Mouse (Mus musculus): ENCODE measurements around the gene Bphl. TPM values are rescaled to one million over a fixed set of nuclear protein-coding genes. Genes with fewer than 3 reads are reported as not detected.

Bphl gene
- polyA plus RNA-seq, 1 experiment: not detected

- Histone ChIP-seq H3K4me3 (ENCODE audit: insufficient read depth, low read depth, low read length) (no peak overlapping the region), H3K4me1 (ENCODE audit: control insufficient read depth, insufficient read depth, low read length) (peaks cover 7% of the 10 kb centered on the region), H3K27ac (ENCODE audit: insufficient read depth, low read depth, low read length) (no peak overlapping the region)
- 76% methylated on average over 4 of the region's 4 CpGs for WGBS
- TF ChIP-seq CTCF (IDR thresholded peaks at IDR 0.05; ENCODE audit: insufficient read depth, low read depth, low read length) (no peak), POLR2A (IDR thresholded peaks at IDR 0.05; ENCODE audit: insufficient read depth, low read depth, low read length) (no peak)
Observed at GRCm38 (mm10) chr13:34109035-34109676, 71.8 kb downstream of the Bphl start.

GRCm38 (mm10) chr13:34109677-34110058 lies 72.3 kb downstream of the Bphl start:
- Histone ChIP-seq H3K4me1 (ENCODE audit: control insufficient read depth, insufficient read depth, low read length) (peaks cover 7% of the 10 kb centered on the region), H3K27ac (ENCODE audit: insufficient read depth, low read depth, low read length) (no peak overlapping the region), H3K4me3 (ENCODE audit: insufficient read depth, low read depth, low read length) (no peak overlapping the region)
- WGBS: 72% methylated on average over 4 of the region's 4 CpGs
- TF ChIP-seq POLR2A (IDR thresholded peaks at IDR 0.05; ENCODE audit: insufficient read depth, low read depth, low read length) (no peak), CTCF (IDR thresholded peaks at IDR 0.05; ENCODE audit: insufficient read depth, low read depth, low read length) (no peak)

- Histone ChIP-seq H3K27ac (ENCODE audit: insufficient read depth, low read depth, low read length) (no peak overlapping the region), H3K4me3 (ENCODE audit: insufficient read depth, low read depth, low read length) (no peak overlapping the region), H3K4me1 (ENCODE audit: control insufficient read depth, insufficient read depth, low read length) (peaks cover 7% of the 10 kb centered on the region)
- 66% methylated on average over 5 of the region's 5 CpGs for WGBS
- TF ChIP-seq CTCF (IDR thresholded peaks at IDR 0.05; ENCODE audit: insufficient read depth, low read depth, low read length): no peak
- no peak for TF ChIP-seq POLR2A (IDR thresholded peaks at IDR 0.05; ENCODE audit: insufficient read depth, low read depth, low read length)
Observed at GRCm38 (mm10) chr13:34111019-34111418, 73.6 kb downstream of the Bphl start.

- Histone ChIP-seq H3K4me3 (ENCODE audit: insufficient read depth, low read depth, low read length) (no peak overlapping the region), H3K27ac (ENCODE audit: insufficient read depth, low read depth, low read length) (no peak overlapping the region), H3K4me1 (ENCODE audit: control insufficient read depth, insufficient read depth, low read length) (peaks cover 7% of the 10 kb centered on the region)
- no peak for TF ChIP-seq POLR2A (IDR thresholded peaks at IDR 0.05; ENCODE audit: insufficient read depth, low read depth, low read length)
- TF ChIP-seq CTCF (IDR thresholded peaks at IDR 0.05; ENCODE audit: insufficient read depth, low read depth, low read length): no peak
- 91% methylated on average over 3 of the region's 3 CpGs for WGBS
Observed at GRCm38 (mm10) chr13:34111878-34112277, 74.5 kb downstream of the Bphl start.

- WGBS: 45% methylated on average over 5 of the region's 5 CpGs
- Histone ChIP-seq H3K27ac (ENCODE audit: insufficient read depth, low read depth, low read length) (no peak overlapping the region), H3K4me1 (ENCODE audit: control insufficient read depth, insufficient read depth, low read length) (peaks cover 7% of the 10 kb centered on the region), H3K4me3 (ENCODE audit: insufficient read depth, low read depth, low read length) (no peak overlapping the region)
- TF ChIP-seq POLR2A (IDR thresholded peaks at IDR 0.05; ENCODE audit: insufficient read depth, low read depth, low read length): no peak
- TF ChIP-seq CTCF (IDR thresholded peaks at IDR 0.05; ENCODE audit: insufficient read depth, low read depth, low read length): no peak
Observed at GRCm38 (mm10) chr13:34112369-34113081, 75.1 kb downstream of the Bphl start.

- Histone ChIP-seq H3K27ac (ENCODE audit: insufficient read depth, low read depth, low read length) (no peak overlapping the region), H3K4me3 (ENCODE audit: insufficient read depth, low read depth, low read length) (no peak overlapping the region), H3K4me1 (ENCODE audit: control insufficient read depth, insufficient read depth, low read length) (peaks cover 7% of the 10 kb centered on the region)
- no peak for TF ChIP-seq POLR2A (IDR thresholded peaks at IDR 0.05; ENCODE audit: insufficient read depth, low read depth, low read length)
- TF ChIP-seq CTCF (IDR thresholded peaks at IDR 0.05; ENCODE audit: insufficient read depth, low read depth, low read length): no peak
- 72% methylated on average over 3 of the region's 3 CpGs for WGBS
Observed at GRCm38 (mm10) chr13:34113086-34113485, 75.7 kb downstream of the Bphl start.

- H3K4me1 ChIP-seq (ENCODE audit: control insufficient read depth, insufficient read depth, low read length): peaks cover 3% of the 10 kb centered on the region
- no peak overlapping the region for H3K4me3 ChIP-seq (ENCODE audit: insufficient read depth, low read depth, low read length)
- TF ChIP-seq POLR2A (IDR thresholded peaks at IDR 0.05; ENCODE audit: insufficient read depth, low read depth, low read length) (no peak), CTCF (IDR thresholded peaks at IDR 0.05; ENCODE audit: insufficient read depth, low read depth, low read length) (no peak)
- WGBS: 93% methylated on average over 4 of the region's 4 CpGs
- H3K27ac ChIP-seq (ENCODE audit: insufficient read depth, low read depth, low read length): no peak overlapping the region
Observed at GRCm38 (mm10) chr13:34114654-34115053, 77.3 kb downstream of the Bphl start.

GRCm38 (mm10) chr13:34116508-34116907 lies 79.1 kb downstream of the Bphl start:
- TF ChIP-seq POLR2A (IDR thresholded peaks at IDR 0.05; ENCODE audit: insufficient read depth, low read depth, low read length) (no peak), CTCF (IDR thresholded peaks at IDR 0.05; ENCODE audit: insufficient read depth, low read depth, low read length) (no peak)
- H3K4me1 ChIP-seq (ENCODE audit: control insufficient read depth, insufficient read depth, low read length): no peaks in the 10 kb centered on the region
- H3K4me3 ChIP-seq (ENCODE audit: insufficient read depth, low read depth, low read length): no peak overlapping the region
- WGBS: 91% methylated on average over 6 of the region's 6 CpGs
- H3K27ac ChIP-seq (ENCODE audit: insufficient read depth, low read depth, low read length): no peak overlapping the region

- Histone ChIP-seq H3K4me3 (ENCODE audit: insufficient read depth, low read depth, low read length) (no peak overlapping the region), H3K27ac (ENCODE audit: insufficient read depth, low read depth, low read length) (no peak overlapping the region), H3K4me1 (ENCODE audit: control insufficient read depth, insufficient read depth, low read length) (no peaks in the 10 kb centered on the region)
- TF ChIP-seq CTCF (IDR thresholded peaks at IDR 0.05; ENCODE audit: insufficient read depth, low read depth, low read length) (no peak), POLR2A (IDR thresholded peaks at IDR 0.05; ENCODE audit: insufficient read depth, low read depth, low read length) (no peak)
- 84% methylated on average over 4 of the region's 4 CpGs for WGBS
Observed at GRCm38 (mm10) chr13:34118816-34119215, 81.4 kb downstream of the Bphl start.

Data from olfactory bulb, adult 2 months (tissue).